Mouse (Mus musculus) kidney, postnatal 25 days (tissue): Measurements from ENCODE around the gene Ctso.

Experiments used
- DNase-seq, 2 experiments: peaks; one replicate each; pipeline ENCODE4 v3.0.0; 2021; ENCODE audit warnings: mixed read lengths in 2 of 2

Gene Ctso

GRCm38 (mm10) chr3:81957484-81957883 is 25.1 kb downstream of the Ctso start:
- no peak for DNase-seq

- no peak for DNase-seq
These were observed 28.9 kb downstream of the Ctso start for GRCm38 (mm10) chr3:81961336-81961735.

- no peak for DNase-seq
These were observed 31.4 kb downstream of the Ctso start for GRCm38 (mm10) chr3:81963768-81964167.

- no peak for DNase-seq
These were observed 32.2 kb downstream of the Ctso start for GRCm38 (mm10) chr3:81964596-81964995.

GRCm38 (mm10) chr3:81975607-81976006 is 43.2 kb downstream of the Ctso start:
- DNase-seq: no peak

- no peak for DNase-seq
These were observed 43.7 kb downstream of the Ctso start, which contains the start of gene Tdo2 for GRCm38 (mm10) chr3:81976102-81976501. Gene Tdo2 (minus strand): TSS chr3:81976202.

- DNase-seq: no peak
These were observed 49.2 kb downstream of the Ctso start for GRCm38 (mm10) chr3:81981576-81981975.

GRCm38 (mm10) chr3:81981990-81982389 is 49.6 kb downstream of the Ctso start, which contains the start of gene Asic5:
Gene Asic5 (plus strand): TSS chr3:81982290.
- no peak for DNase-seq

GRCm38 (mm10) chr3:81983120-81983895 is 50.9 kb downstream of the Ctso start:
- no peak for DNase-seq

GRCm38 (mm10) chr3:81985100-81985499 is 52.7 kb downstream of the Ctso start:
- DNase-seq: no peak

- DNase-seq: no peak
These were observed 53.7 kb downstream of the Ctso start for GRCm38 (mm10) chr3:81986103-81986502.

- no peak for DNase-seq
These were observed 55.2 kb downstream of the Ctso start for GRCm38 (mm10) chr3:81987628-81988027.

- no peak for DNase-seq
These were observed 57.3 kb downstream of the Ctso start for GRCm38 (mm10) chr3:81989692-81990141.

- no peak for DNase-seq
These were observed 58.1 kb downstream of the Ctso start for GRCm38 (mm10) chr3:81990531-81990930.

GRCm38 (mm10) chr3:81995371-81995770 is 63.0 kb downstream of the Ctso start:
- no peak for DNase-seq

- peak in 1 of 2 experiments; percentile 47 for DNase-seq
These were observed 63.6 kb downstream of the Ctso start for GRCm38 (mm10) chr3:81995988-81996387.
